Mouse (Mus musculus) hindbrain, embryonic 12.5 days (tissue): ENCODE measurements around the gene Slc2a5. TPM values are rescaled to one million over a fixed set of nuclear protein-coding genes. Genes with fewer than 3 reads are reported as not detected.

Source experiments
- ATAC-seq: fragments of 200-750 bp; cut with Nextera tagmentation; 2 replicates; pipeline ENCODE4 v1.8.0; 2017; ENCODE audit warnings: moderate TSS enrichment; ENCODE audit not compliant: low FRiP score
- H3K27ac ChIP-seq: fragments of 300-500 bp; sonication (generic); 2 replicates; pipeline ENCODE4 v1.5.1; 2016; ENCODE audit warnings: mild to moderate bottlenecking
- H3K27me3 ChIP-seq: fragments of 300-500 bp; sonication (generic); 2 replicates; pipeline ENCODE4 v1.6.1; 2016; ENCODE audit warnings: mild to moderate bottlenecking
- H3K36me3 ChIP-seq: fragments of 300-500 bp; sonication (generic); 2 replicates; pipeline ENCODE4 v1.6.1; 2016; ENCODE audit warnings: mild to moderate bottlenecking
- H3K4me1 ChIP-seq: fragments of 300-500 bp; sonication (generic); 2 replicates; pipeline ENCODE4 v1.6.1; 2016
- H3K4me2 ChIP-seq: fragments of 300-500 bp; sonication (generic); replicated peaks from 2 replicates; pipeline ENCODE4 v1.6.1; 2016; ENCODE audit warnings: mild to moderate bottlenecking
- H3K4me3 ChIP-seq: fragments of 300-500 bp; sonication (generic); 2 replicates; pipeline ENCODE4 v1.5.1; 2016; ENCODE audit warnings: mild to moderate bottlenecking
- H3K9ac ChIP-seq: fragments of 300-500 bp; sonication (generic); 2 replicates; pipeline ENCODE4 v1.6.1; 2016; ENCODE audit warnings: mild to moderate bottlenecking, moderate library complexity
- H3K9me3 ChIP-seq: fragments of 300-500 bp; sonication (generic); replicated peaks from 2 replicates; pipeline ENCODE4 v1.6.1; 2016; ENCODE audit warnings: mild to moderate bottlenecking
- WGBS: fragments of 180-500 bp; shearing (Covaris S2); methylation state at CpG from one replicate; pipeline ENCODE4 v1.1.7; 2016; 5-methylcytosine and 5-hydroxymethylcytosine counted together
- polyA plus RNA-seq: library from polyadenylated mRNA; unstranded; fragments of >200 nt; fragmentation: Nextera tagmentation; extraction: Ambion mirVana; gene quantifications from 2 replicates; pipeline ENCODE4 v1.2.1, GENCODE M21; 2016

Gene Slc2a5
- polyA plus RNA-seq, 1 experiment from 2014 or later, result 1.7 TPM

- Histone ChIP-seq H3K27ac (no peak overlapping the region), H3K9ac (no peak overlapping the region), H3K9me3 (0 out of 2 replicates have a peak, but pooled peaks cover 2% of the 10 kb centered on the region), H3K4me2 (no peak overlapping the region), H3K4me3 (no peak overlapping the region), H3K36me3 (no peaks in the 10 kb centered on the region), H3K4me1 (no peaks in the 10 kb centered on the region), H3K27me3 (no peaks in the 10 kb centered on the region)
- no peak for ATAC-seq
- 81% methylated on average over 4 of the region's 4 CpGs for WGBS
Measured at GRCm38 (mm10) chr4:150155301-150155700, 36.2 kb downstream of the Slc2a5 start.

- H3K36me3 ChIP-seq, result no peaks in the 10 kb centered on the region
- no peak overlapping the region for H3K4me2 ChIP-seq
- H3K4me3 ChIP-seq, result no peak overlapping the region
- H3K9ac ChIP-seq, result no peak overlapping the region
- H3K27ac ChIP-seq, result no peak overlapping the region
- H3K4me1 ChIP-seq, result no peaks in the 10 kb centered on the region
- WGBS, result 85% methylated on average over 4 of the region's 4 CpGs
- no peaks in the 10 kb centered on the region for H3K27me3 ChIP-seq
- H3K9me3 ChIP-seq, result 0 out of 2 replicates have a peak, but pooled peaks cover 2% of the 10 kb centered on the region
- no peak for ATAC-seq
Measured at GRCm38 (mm10) chr4:150155731-150156130, 36.6 kb downstream of the Slc2a5 start.

GRCm38 (mm10) chr4:150157348-150157882 lies 38.3 kb downstream of the Slc2a5 start:
- no peaks in the 10 kb centered on the region for H3K36me3 ChIP-seq
- ATAC-seq, result no peak
- no peak overlapping the region for H3K4me2 ChIP-seq
- H3K9ac ChIP-seq, result no peak overlapping the region
- WGBS, result 70% methylated on average over 14 of the region's 14 CpGs
- H3K9me3 ChIP-seq, result no peaks in the 10 kb centered on the region
- no peak overlapping the region for H3K27ac ChIP-seq
- no peak overlapping the region for H3K4me3 ChIP-seq
- no peaks in the 10 kb centered on the region for H3K4me1 ChIP-seq
- no peaks in the 10 kb centered on the region for H3K27me3 ChIP-seq

GRCm38 (mm10) chr4:150159458-150159857 lies 40.4 kb downstream of the Slc2a5 start:
- no peaks in the 10 kb centered on the region for H3K27me3 ChIP-seq
- H3K9me3 ChIP-seq, result no peaks in the 10 kb centered on the region
- H3K27ac ChIP-seq, result no peak overlapping the region
- H3K36me3 ChIP-seq, result no peaks in the 10 kb centered on the region
- H3K4me3 ChIP-seq, result no peak overlapping the region
- H3K4me1 ChIP-seq, result no peaks in the 10 kb centered on the region
- no peak for ATAC-seq
- H3K9ac ChIP-seq, result no peak overlapping the region
- WGBS, result 86% methylated on average over 2 of the region's 2 CpGs
- H3K4me2 ChIP-seq, result no peak overlapping the region

- no peaks in the 10 kb centered on the region for H3K36me3 ChIP-seq
- H3K27ac ChIP-seq, result no peak overlapping the region
- 71% methylated on average over 13 of the region's 13 CpGs for WGBS
- H3K4me2 ChIP-seq, result no peak overlapping the region
- no peak for ATAC-seq
- H3K4me3 ChIP-seq, result no peak overlapping the region
- H3K9ac ChIP-seq, result no peak overlapping the region
- no peaks in the 10 kb centered on the region for H3K9me3 ChIP-seq
- H3K27me3 ChIP-seq, result no peaks in the 10 kb centered on the region
- H3K4me1 ChIP-seq, result 0 out of 2 replicates have a peak, but pooled peaks cover 2% of the 10 kb centered on the region
Measured at GRCm38 (mm10) chr4:150162561-150163169, 43.6 kb downstream of the Slc2a5 start.

GRCm38 (mm10) chr4:150164875-150165274 lies 45.8 kb downstream of the Slc2a5 start:
- no peak for ATAC-seq
- H3K27me3 ChIP-seq, result no peaks in the 10 kb centered on the region
- H3K4me1 ChIP-seq, result 0 out of 2 replicates have a peak, but pooled peaks cover 2% of the 10 kb centered on the region
- H3K9ac ChIP-seq, result no peak overlapping the region
- no peak overlapping the region for H3K4me2 ChIP-seq
- H3K27ac ChIP-seq, result no peak overlapping the region
- no peaks in the 10 kb centered on the region for H3K36me3 ChIP-seq
- 33% methylated on average over 13 of the region's 13 CpGs for WGBS
- no peaks in the 10 kb centered on the region for H3K9me3 ChIP-seq
- no peak overlapping the region for H3K4me3 ChIP-seq

- no peak overlapping the region for H3K27ac ChIP-seq
- 0 out of 2 replicates have a peak, but pooled peaks cover 3% of the 10 kb centered on the region for H3K27me3 ChIP-seq
- no peak overlapping the region for H3K4me2 ChIP-seq
- H3K9me3 ChIP-seq, result no peaks in the 10 kb centered on the region
- whole genome bisulfite sequencing, result 78% methylated on average over 10 of the region's 10 CpGs
- no peak overlapping the region for H3K9ac ChIP-seq
- H3K4me3 ChIP-seq, result no peak overlapping the region
- no peaks in the 10 kb centered on the region for H3K36me3 ChIP-seq
- H3K4me1 ChIP-seq, result 0 out of 2 replicates have a peak, but pooled peaks cover 2% of the 10 kb centered on the region
- no peak for ATAC-seq
Measured at GRCm38 (mm10) chr4:150168406-150168805, 49.3 kb downstream of the Slc2a5 start.

- H3K9ac ChIP-seq, result no peak overlapping the region
- no peak overlapping the region for H3K4me2 ChIP-seq
- no peaks in the 10 kb centered on the region for H3K9me3 ChIP-seq
- H3K27ac ChIP-seq, result no peak overlapping the region
- H3K4me1 ChIP-seq, result 0 out of 2 replicates have a peak, but pooled peaks cover 3% of the 10 kb centered on the region
- no peak overlapping the region for H3K4me3 ChIP-seq
- no peak for ATAC-seq
- H3K36me3 ChIP-seq, result no peaks in the 10 kb centered on the region
- 75% methylated on average over 8 of the region's 8 CpGs for WGBS
- H3K27me3 ChIP-seq, result 0 out of 2 replicates have a peak, but pooled peaks cover 3% of the 10 kb centered on the region
Measured at GRCm38 (mm10) chr4:150172107-150172506, 53.0 kb downstream of the Slc2a5 start.

GRCm38 (mm10) chr4:150173281-150173680 lies 54.2 kb downstream of the Slc2a5 start:
- Histone ChIP-seq H3K27ac (no peak overlapping the region), H3K36me3 (no peaks in the 10 kb centered on the region), H3K4me3 (no peak overlapping the region), H3K4me2 (no peak overlapping the region), H3K9ac (no peak overlapping the region), H3K4me1 (0 out of 2 replicates have a peak, but pooled peaks cover 3% of the 10 kb centered on the region), H3K9me3 (no peaks in the 10 kb centered on the region), H3K27me3 (0 out of 2 replicates have a peak, but pooled peaks cover 3% of the 10 kb centered on the region)
- WGBS, result 59% methylated on average over 10 of the region's 10 CpGs
- no peak for ATAC-seq

- Histone ChIP-seq H3K9me3 (no peaks in the 10 kb centered on the region), H3K27ac (no peak overlapping the region), H3K4me2 (no peak overlapping the region), H3K9ac (no peak overlapping the region), H3K4me3 (no peak overlapping the region), H3K4me1 (0 out of 2 replicates have a peak, but pooled peaks cover 3% of the 10 kb centered on the region), H3K27me3 (0 out of 2 replicates have a peak, but pooled peaks cover 3% of the 10 kb centered on the region), H3K36me3 (no peaks in the 10 kb centered on the region)
- WGBS, result 90% methylated on average over 13 of the region's 14 CpGs
- no peak for ATAC-seq
Measured at GRCm38 (mm10) chr4:150174027-150174426, 54.9 kb downstream of the Slc2a5 start.

- Histone ChIP-seq H3K9ac (no peak overlapping the region), H3K27ac (no peak overlapping the region), H3K9me3 (peaks cover 4% of the 10 kb centered on the region; the same call in 1 of the 2 replicates), H3K4me1 (0 out of 2 replicates have a peak, but pooled peaks cover 3% of the 10 kb centered on the region), H3K36me3 (no peaks in the 10 kb centered on the region), H3K4me2 (0 out of 2 replicates have a peak overlapping the region, but pooled peaks have one; percentile 22), H3K27me3 (0 out of 2 replicates have a peak, but pooled peaks cover 3% of the 10 kb centered on the region), H3K4me3 (no peak overlapping the region)
- peak; percentile 38; the same call in 1 of the 2 replicates for ATAC-seq
- WGBS, result 6% methylated on average over 7 of the region's 7 CpGs
Measured at GRCm38 (mm10) chr4:150176535-150176934, 57.5 kb downstream of the Slc2a5 start.

- Histone ChIP-seq H3K4me3 (no peak overlapping the region), H3K36me3 (no peaks in the 10 kb centered on the region), H3K9ac (no peak overlapping the region), H3K27me3 (no peaks in the 10 kb centered on the region), H3K27ac (no peak overlapping the region), H3K4me1 (0 out of 2 replicates have a peak, but pooled peaks cover 3% of the 10 kb centered on the region), H3K4me2 (no peak overlapping the region), H3K9me3 (peaks cover 4% of the 10 kb centered on the region; the same call in 1 of the 2 replicates)
- WGBS, result 70% methylated on average over 8 of the region's 8 CpGs
- no peak for ATAC-seq
Measured at GRCm38 (mm10) chr4:150177122-150177521, 58.0 kb downstream of the Slc2a5 start.
